Mouse (Mus musculus) CD4-positive, CD25-positive, alpha-beta regulatory T cell, adult 4 months (primary cell): ENCODE data around the gene Gm11992. TPM values are rescaled to one million over a fixed set of nuclear protein-coding genes. Genes with fewer than 3 reads are reported as not detected.

Source experiments
- ATAC-seq: one replicate; pipeline ENCODE4 v1.8.0; 2017
- polyA plus RNA-seq, 2 experiments: library from polyadenylated mRNA; unstranded; fragments of 100-300 nt; shearing (Covaris generic); gene quantifications; one replicate each; pipeline ENCODE4 v1.2.1; 2017

Gene Gm11992
- polyA plus RNA-seq, 2 experiments from 2014 or later = 0.31 TPM; not detected in 1

- no peak for ATAC-seq
Observed at GRCm38 (mm10) chr11:9116121-9116520, 67.7 kb downstream of the Gm11992 start.

GRCm38 (mm10) chr11:9116916-9117315, 68.5 kb downstream of the Gm11992 start:
- ATAC-seq = no peak

GRCm38 (mm10) chr11:9117358-9118049, 69.1 kb downstream of the Gm11992 start:
- no peak for ATAC-seq

DNA sequence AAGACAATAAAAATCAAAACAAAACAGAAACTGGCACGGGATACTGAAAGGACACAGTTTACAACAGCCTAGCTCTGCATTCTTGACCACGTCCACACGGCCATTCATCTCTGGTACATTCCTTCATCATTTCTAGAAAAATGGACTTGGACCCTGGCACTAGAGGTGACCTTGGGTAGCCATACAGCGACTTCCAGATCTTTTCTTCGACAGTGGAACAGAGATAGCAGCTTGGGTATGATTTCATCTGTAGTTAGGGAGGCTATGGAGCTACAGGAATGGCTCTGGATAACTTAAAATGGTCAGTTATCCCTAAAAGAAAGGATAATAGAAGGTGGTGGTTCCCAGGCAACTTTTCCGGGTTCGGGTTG, 69.6 kb downstream of the Gm11992 start, which contains the start of gene Upp1:
Gene Upp1 (plus strand): TSS at position 54 of the 371 bp plus-strand sequence.
- no peak for ATAC-seq

DNA sequence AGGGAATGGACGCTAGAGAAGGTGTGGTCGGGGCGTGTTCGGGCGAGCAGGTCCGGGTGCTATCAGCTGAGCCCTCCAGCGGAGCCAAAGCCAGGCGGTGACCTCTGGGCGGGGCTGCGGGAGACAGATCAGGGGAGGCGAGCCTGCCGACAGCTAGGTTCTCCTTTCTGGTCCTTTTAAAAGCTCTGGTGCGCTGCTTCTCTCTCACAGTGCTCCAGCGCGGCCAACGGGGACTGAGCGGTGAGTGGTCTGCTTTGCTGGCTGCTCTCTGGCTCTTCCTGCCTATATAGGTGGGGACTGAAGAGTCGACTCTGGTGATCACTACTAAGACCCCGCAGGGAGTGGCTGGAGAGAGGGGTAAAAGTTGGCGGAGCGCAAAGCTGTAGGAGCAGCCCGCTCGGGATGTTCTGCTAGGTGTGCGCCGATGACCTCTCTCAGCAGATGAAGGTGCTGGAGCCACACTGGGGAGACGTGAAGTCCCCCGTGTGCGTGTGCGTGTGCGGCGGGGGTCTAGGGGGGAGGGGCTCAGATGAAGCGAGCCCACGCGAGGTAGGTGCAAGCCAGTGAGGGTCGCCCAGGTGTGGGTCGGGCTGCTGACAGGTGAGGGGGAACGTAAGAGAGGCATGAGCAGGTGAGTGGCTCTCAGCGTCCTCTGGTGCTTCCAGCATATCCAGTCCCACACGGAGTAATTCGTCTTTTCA, 70.2 kb downstream of the Gm11992 start:
- ATAC-seq = no peak

Other genes starting within 250 kb of the Gm11992 start
- gene Pkd1l1, start 75.3 kb upstream of the Gm11992 start, polyA plus RNA-seq = under 1 TPM; 0.11 to 0.42 TPM
- 1 to 10 TPM; 6.1 to 6.3 TPM for gene Hus1, start 37.4 kb upstream of the Gm11992 start, polyA plus RNA-seq
- gene Sun3, start 397 bp downstream of the Gm11992 start, polyA plus RNA-seq = not detected
- not detected for gene Upp1, start 69.5 kb downstream of the Gm11992 start, polyA plus RNA-seq
- not detected for gene Abca13, start 143.3 kb downstream of the Gm11992 start, polyA plus RNA-seq